Mouse (Mus musculus) liver, adult 2 months (tissue): Measurements from ENCODE around the gene Cmip.

Experiments
- CTCF ChIP-seq: fragments of 200-500 bp; IDR thresholded peaks from 2 replicates; pipeline ENCODE4 v1.5.1; 2011; ENCODE audit warnings: low read depth, low read length, control low read depth
- POLR2A ChIP-seq: fragments of 200-500 bp; IDR thresholded peaks from 2 replicates; pipeline ENCODE4 v1.6.1; 2011; ENCODE audit warnings: low read length, control low read depth; ENCODE audit not compliant: insufficient read depth; ENCODE audit errors: extremely low read depth

- TF ChIP-seq POLR2A = no peak
- no peak for TF ChIP-seq CTCF
Measured at GRCm38 (mm10) chr8:117282141-117282950, 25.5 kb downstream of the Cmip start.
